Mouse (Mus musculus) gastrocnemius, adult 18-20 months (tissue): Measurements from ENCODE around the gene Tomm5. TPM values are rescaled to one million over a fixed set of nuclear protein-coding genes. Genes with fewer than 3 reads are reported as not detected.
A peak's percentile ranks its signal among the peaks of the same experiment; 100 is the strongest.
"Not testable (repeated sequence)": the region's sequence is repeated elsewhere in the genome, so short reads cannot be mapped to it uniquely, and the experiment has no call there.

Experiments used
- DNase-seq: peaks from one replicate; pipeline ENCODE4 v3.0.0; 2021; ENCODE audit warnings: low spot score
- total RNA-seq, 2 experiments: library from RNA; stranded (reverse); gene quantifications; 2 replicates each; pipeline ENCODE4 v1.2.3; 2021

Gene Tomm5
- total RNA-seq, 2 experiments from 2014 or later = 67.4 to 69.0 TPM

GRCm38 (mm10) chr4:45067742-45068141 lies 40.2 kb downstream of the Tomm5 start:
- DNase-seq = no peak

- no peak for DNase-seq
Observed at GRCm38 (mm10) chr4:45066036-45066730, 41.7 kb downstream of the Tomm5 start.

GRCm38 (mm10) chr4:45064577-45064976 lies 43.3 kb downstream of the Tomm5 start:
- no peak for DNase-seq

GRCm38 (mm10) chr4:45063836-45064235 lies 44.1 kb downstream of the Tomm5 start:
- not testable (repeated sequence) for DNase-seq

GRCm38 (mm10) chr4:45055451-45055850 lies 52.5 kb downstream of the Tomm5 start:
- DNase-seq = peak; percentile 56

Other genes starting within 250 kb of the Tomm5 start
- gene Grhpr, start 126.7 kb downstream of the Tomm5 start, total RNA-seq = 10 to 100 TPM; 21.9 to 28.0 TPM
- 1 to 10 TPM; 2.0 to 2.3 TPM for gene Zbtb5, start 95.7 kb downstream of the Tomm5 start, total RNA-seq
- gene Polr1e, start 89.5 kb downstream of the Tomm5 start, total RNA-seq = 1 to 10 TPM; 4.1 to 4.5 TPM
- gene Fbxo10, start 23.5 kb downstream of the Tomm5 start, total RNA-seq = 1 to 10 TPM; 1.8 TPM
- not detected for gene Frmpd1, start 76.8 kb upstream of the Tomm5 start, total RNA-seq
- 1 to 10 TPM; 5.8 to 6.0 TPM for gene Trmt10b, start 189.0 kb upstream of the Tomm5 start, total RNA-seq
- gene Dcaf10, start 234.0 kb upstream of the Tomm5 start, total RNA-seq = 1 to 10 TPM; 8.7 to 9.0 TPM
- gene Exosc3, start 234.6 kb upstream of the Tomm5 start, total RNA-seq = 10 to 100 TPM; 11.5 to 12.3 TPM